Mouse (Mus musculus) ES-E14 (cell line): ENCODE data around the gene Dclk2. TPM values are rescaled to one million over a fixed set of nuclear protein-coding genes. Genes with fewer than 3 reads are reported as not detected.
A peak's percentile ranks its signal among the peaks of the same experiment; 100 is the strongest.

Experiments used
- DNase-seq: peaks from one replicate; pipeline ENCODE4 v3.0.0-alpha.2; 2013; ENCODE audit warnings: low read depth, low spot score
- H3K27ac ChIP-seq: 2 replicates; pipeline ENCODE4 v1.5.1; 2012; ENCODE audit warnings: low read depth, mild to moderate bottlenecking, low read length, moderate library complexity, mixed read lengths; ENCODE audit not compliant: poor library complexity, insufficient read depth, severe bottlenecking
- H3K36me3 ChIP-seq: 2 replicates; pipeline ENCODE4 v1.6.1; 2012; ENCODE audit warnings: mild to moderate bottlenecking, low read length, moderate library complexity, mixed read lengths; ENCODE audit not compliant: control insufficient read depth, poor library complexity, insufficient read depth, severe bottlenecking
- H3K4me1 ChIP-seq, 2 experiments: fragments of 150-350 bp in 1 of 2; sonication (generic) in 1 of 2; 2 replicates each; pipeline ENCODE4 v1.6.1; 2012; ENCODE audit warnings: low read length in 2 of 2, mild to moderate bottlenecking in 1 of 2, mixed read lengths in 1 of 2; ENCODE audit not compliant: control insufficient read depth in 2 of 2, insufficient read depth in 2 of 2, poor library complexity in 1 of 2
- H3K4me3 ChIP-seq, 2 experiments: fragments of 150-350 bp in 1 of 2; sonication (generic) in 1 of 2; 2 replicates each; pipeline ENCODE4 v1.5.1; 2012; ENCODE audit warnings: low read length in 2 of 2, low read depth in 1 of 2, mild to moderate bottlenecking in 1 of 2, mixed read lengths in 1 of 2; ENCODE audit not compliant: insufficient read depth in 1 of 2, poor library complexity in 1 of 2, severe bottlenecking in 1 of 2
- H3K9ac ChIP-seq: 2 replicates; pipeline ENCODE4 v1.6.1; 2012; ENCODE audit warnings: low read depth, mild to moderate bottlenecking, low read length, mixed read lengths; ENCODE audit not compliant: poor library complexity, insufficient read depth, severe bottlenecking
- H3K9me3 ChIP-seq: fragments of 150-350 bp; sonication (generic); 2 replicates; pipeline ENCODE4 v1.6.1; 2012; ENCODE audit warnings: low read depth, mild to moderate bottlenecking, low read length; ENCODE audit not compliant: control insufficient read depth, insufficient read depth
- CHD2 ChIP-seq: IDR thresholded peaks from 2 replicates; pipeline ENCODE4 v1.6.1; 2014; ENCODE audit warnings: mild to moderate bottlenecking, low read depth, low read length, inconsistent platforms
- HCFC1 ChIP-seq: IDR thresholded peaks from 2 replicates; pipeline ENCODE4 v1.6.1; 2012; ENCODE audit warnings: low read length, inconsistent platforms, borderline replicate concordance; ENCODE audit not compliant: insufficient read depth
- MAFK ChIP-seq: IDR thresholded peaks from 2 replicates; pipeline ENCODE4 v1.6.1; 2014; ENCODE audit warnings: mild to moderate bottlenecking, low read depth, low read length, inconsistent platforms; ENCODE audit not compliant: insufficient read depth
- ZC3H11A ChIP-seq: IDR thresholded peaks from 2 replicates; pipeline ENCODE4 v1.6.1; 2012; ENCODE audit warnings: low read depth, mild to moderate bottlenecking, inconsistent platforms, low read length, borderline replicate concordance
- ZNF384 ChIP-seq: IDR thresholded peaks from 2 replicates; pipeline ENCODE4 v1.6.1; 2012; ENCODE audit warnings: low read depth, low read length, inconsistent platforms
- in situ Hi-C, 2 experiments: fragments of 600-800 bp; cut with MboI; formaldehyde crosslinking; loops; one replicate each; pipeline ENCODE4 v1.15.1; 2025; ENCODE audit warnings: low sequenced_read_pairs in 2 of 2, inconsistent platforms in 1 of 2; ENCODE audit not compliant: unreplicated experiment in 2 of 2
- total RNA-seq: library from RNA; depleted of rRNA; stranded (reverse); fragments of 300-350 nt; gene quantifications from 2 replicates; pipeline ENCODE4 v1.2.3, GENCODE M21; 2012

Dclk2 gene
- total RNA-seq, 1 experiment, result 13.6 TPM

DNA sequence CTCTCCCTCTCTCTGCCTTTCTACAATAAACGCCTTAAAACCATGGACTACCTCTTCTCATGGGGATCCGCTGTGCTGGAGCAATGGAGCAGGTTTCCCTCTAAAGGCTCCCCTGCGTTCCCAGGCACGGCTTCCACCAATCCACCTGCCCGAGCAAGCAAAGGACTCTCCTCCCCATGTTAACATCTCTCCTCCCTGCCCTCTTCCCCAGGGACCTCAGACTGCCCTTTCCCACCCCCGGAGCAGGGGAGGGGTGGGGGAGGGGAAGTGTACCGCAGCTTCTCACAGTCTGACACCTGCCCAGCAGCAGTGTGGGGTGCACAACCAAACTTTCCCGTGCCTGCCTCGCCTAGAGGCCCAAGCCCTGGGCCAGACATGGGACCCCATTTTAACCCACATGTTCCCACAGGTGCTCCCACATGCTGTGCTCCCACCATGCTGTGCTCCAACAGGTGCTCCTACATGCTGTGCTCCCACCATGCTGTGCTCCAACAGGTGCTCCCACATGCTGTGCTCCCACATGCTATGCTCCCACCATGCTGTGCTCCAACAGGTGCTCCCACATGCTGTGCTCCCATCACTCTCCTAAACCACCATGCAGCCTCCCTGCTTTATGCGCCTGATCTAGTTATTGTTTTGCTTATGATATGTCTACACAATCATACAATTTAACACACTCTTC, 57.2 kb downstream of the Dclk2 start:
- no peak for DNase-seq
- H3K9me3 ChIP-seq, result no peaks in the 10 kb centered on the region
- H3K9ac ChIP-seq, result peak overlapping the region; percentile 15; the same call in 1 of the 2 replicates
- in situ Hi-C loops, result no loop called here
- H3K4me3 ChIP-seq, result peak overlapping the region; percentile 36 to 48
- no peaks in the 10 kb centered on the region for H3K36me3 ChIP-seq
- H3K27ac ChIP-seq, result peak overlapping the region; percentile 61
- no peak for TF ChIP-seq ZC3H11A
- TF ChIP-seq ZNF384, result no peak
- no peak for TF ChIP-seq CHD2
- no peak for TF ChIP-seq HCFC1
- TF ChIP-seq MAFK, result no peak
- peaks cover 2 to 12% of the 10 kb centered on the region in 2 experiments; a peak in 2 of 4 replicates for H3K4me1 ChIP-seq

DNA sequence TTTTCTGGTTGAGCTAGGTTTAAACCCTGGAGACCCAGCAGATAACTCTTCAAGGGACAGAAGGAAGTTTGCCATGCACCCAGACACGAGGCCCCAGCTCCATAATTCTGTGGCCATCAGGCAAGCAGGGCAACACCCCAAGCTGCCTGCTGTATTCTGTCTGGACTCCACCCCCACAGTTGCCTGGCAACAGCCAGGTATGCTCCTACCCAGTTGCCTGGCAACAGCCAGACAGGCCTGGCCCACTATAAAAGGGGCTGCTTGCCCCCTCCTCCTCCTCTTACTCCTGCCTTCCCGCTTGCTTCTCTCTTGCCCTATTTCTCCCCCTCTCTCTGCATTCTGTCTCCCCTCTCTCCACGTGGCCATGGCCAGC, 57.7 kb downstream of the Dclk2 start:
- Histone ChIP-seq H3K9ac (peak overlapping the region; percentile 15; the same call in 1 of the 2 replicates), H3K4me3 (peak overlapping the region; percentile 36 to 48), H3K9me3 (no peaks in the 10 kb centered on the region), H3K27ac (peak overlapping the region; percentile 61), H3K4me1 (peaks cover 2 to 15% of the 10 kb centered on the region in 2 experiments; a peak in 2 of 4 replicates), H3K36me3 (no peaks in the 10 kb centered on the region)
- DNase-seq, result no peak
- no peak for TF ChIP-seq HCFC1
- TF ChIP-seq ZNF384, result no peak
- no peak for TF ChIP-seq MAFK
- no peak for TF ChIP-seq CHD2
- TF ChIP-seq ZC3H11A, result no peak
- in situ Hi-C loops, result no loop called here

- no peak for DNase-seq
- no peak overlapping the region for H3K4me3 ChIP-seq
- in situ Hi-C loops, result no loop called here
- H3K9ac ChIP-seq, result no peak overlapping the region
- H3K27ac ChIP-seq, result no peak overlapping the region
- TF ChIP-seq ZNF384 (no peak), CHD2 (no peak), ZC3H11A (no peak), MAFK (no peak), HCFC1 (no peak)
- H3K4me1 ChIP-seq, result peaks cover 5 to 14% of the 10 kb centered on the region in 2 experiments; a peak in 3 of 4 replicates
- H3K36me3 ChIP-seq, result no peaks in the 10 kb centered on the region
- no peaks in the 10 kb centered on the region for H3K9me3 ChIP-seq
These were observed 58.3 kb downstream of the Dclk2 start for GRCm38 (mm10) chr3:86862245-86862938.

GRCm38 (mm10) chr3:86859791-86860190, 60.9 kb downstream of the Dclk2 start:
- Histone ChIP-seq H3K4me3 (no peak overlapping the region), H3K4me1 (peaks cover 5 to 13% of the 10 kb centered on the region in 2 experiments; a peak in 3 of 4 replicates), H3K27ac (no peak overlapping the region), H3K36me3 (no peaks in the 10 kb centered on the region), H3K9me3 (no peaks in the 10 kb centered on the region), H3K9ac (no peak overlapping the region)
- TF ChIP-seq HCFC1 (no peak), MAFK (no peak), ZNF384 (no peak)
- DNase-seq, result no peak
- in situ Hi-C loops, result no loop called here
